Mouse (Mus musculus) hindbrain, embryonic 14.5 days (tissue): ENCODE measurements around the gene Srarp. TPM values are rescaled to one million over a fixed set of nuclear protein-coding genes. Genes with fewer than 3 reads are reported as not detected.

Experiments
- ATAC-seq: fragments of 200-750 bp; cut with Nextera tagmentation; 2 replicates; pipeline ENCODE4 v1.8.0; 2017; ENCODE audit warnings: moderate number of reproducible peaks, mild to moderate bottlenecking, moderate TSS enrichment, moderate library complexity; ENCODE audit not compliant: low FRiP score
- DNase-seq: peaks from one replicate; pipeline ENCODE4 v3.0.0-alpha.2; 2015; ENCODE audit warnings: low spot score
- H3K27ac ChIP-seq: fragments of 300-500 bp; sonication (generic); 2 replicates; pipeline ENCODE4 v1.5.1; 2014; ENCODE audit warnings: mild to moderate bottlenecking, moderate library complexity
- H3K27me3 ChIP-seq: fragments of 300-500 bp; sonication (generic); 2 replicates; pipeline ENCODE4 v1.6.1; 2014; ENCODE audit warnings: mild to moderate bottlenecking, low read length, mixed read lengths; ENCODE audit not compliant: control insufficient read depth, insufficient read depth
- H3K36me3 ChIP-seq: fragments of 300-500 bp; sonication (generic); replicated peaks from 2 replicates; pipeline ENCODE4 v1.6.1; 2014; ENCODE audit not compliant: control insufficient read depth, insufficient read depth
- H3K4me1 ChIP-seq: fragments of 300-500 bp; sonication (generic); replicated peaks from 2 replicates; pipeline ENCODE4 v1.6.1; 2014; ENCODE audit warnings: antibody characterized with exemption, low read length, mixed read lengths; ENCODE audit not compliant: control insufficient read depth, insufficient read depth
- H3K4me2 ChIP-seq: fragments of 300-500 bp; sonication (generic); replicated peaks from 2 replicates; pipeline ENCODE4 v1.6.1; 2014; ENCODE audit warnings: mild to moderate bottlenecking, moderate library complexity
- H3K4me3 ChIP-seq: fragments of 300-500 bp; sonication (generic); replicated peaks from 2 replicates; pipeline ENCODE4 v1.5.1; 2014; ENCODE audit warnings: mild to moderate bottlenecking, low read length
- H3K9ac ChIP-seq: fragments of 300-500 bp; sonication (generic); 2 replicates; pipeline ENCODE4 v1.6.1; 2014
- H3K9me3 ChIP-seq: fragments of 300-500 bp; sonication (generic); 2 replicates; pipeline ENCODE4 v1.6.1; 2016; ENCODE audit warnings: low read length; ENCODE audit not compliant: control insufficient read depth
- WGBS: fragments of 180-500 bp; shearing (Covaris S2); extraction: QIAGEN DNeasy Blood & Tissue Kit; methylation state at CpG from one replicate; pipeline ENCODE4 v1.1.7; 2014; 5-methylcytosine and 5-hydroxymethylcytosine counted together
- polyA plus RNA-seq: library from polyadenylated mRNA; unstranded; fragments of >200 nt; fragmentation: Nextera tagmentation; extraction: Ambion mirVana; gene quantifications from 2 replicates; pipeline ENCODE4 v1.2.1, GENCODE M21; 2014

Srarp gene
- polyA plus RNA-seq: 0.29 TPM in 1 of 2 replicates, not detected in the other

GRCm38 (mm10) chr4:141435974-141436373 is at the start of gene Srarp:
Srarp (minus strand) TSS chr4:141436105.
- Histone ChIP-seq H3K9me3 (no peaks in the 10 kb centered on the region), H3K27me3 (no peaks in the 10 kb centered on the region), H3K9ac (no peak within 1 kb of the TSS), H3K36me3 (no peaks in the 10 kb centered on the region), H3K4me1 (no peaks in the 10 kb centered on the region), H3K27ac (no peak within 1 kb of the TSS), H3K4me3 (no peak within 1 kb of the TSS), H3K4me2 (no peak within 1 kb of the TSS)
- ATAC-seq (no peak), DNase-seq (no peak)
- WGBS: 92% methylated on average over 1 of the region's 1 CpGs

GRCm38 (mm10) chr4:141484071-141484470 is 48.2 kb upstream of the Srarp start:
- DNase-seq: no peak
- no peak for ATAC-seq
- WGBS: 90% methylated on average over 11 of the region's 11 CpGs
- peaks cover 100% of the 10 kb centered on the region for H3K36me3 ChIP-seq
- H3K9ac ChIP-seq: no peak overlapping the region
- no peaks in the 10 kb centered on the region for H3K27me3 ChIP-seq
- no peak overlapping the region for H3K4me3 ChIP-seq
- no peaks in the 10 kb centered on the region for H3K9me3 ChIP-seq
- H3K4me2 ChIP-seq: no peak overlapping the region
- H3K27ac ChIP-seq: no peak overlapping the region
- no peaks in the 10 kb centered on the region for H3K4me1 ChIP-seq

- H3K9me3 ChIP-seq: no peaks in the 10 kb centered on the region
- no peak overlapping the region for H3K4me2 ChIP-seq
- H3K4me3 ChIP-seq: no peak overlapping the region
- no peak overlapping the region; the same call in 1 of the 2 replicates for H3K27ac ChIP-seq
- ATAC-seq: no peak
- peaks cover 100% of the 10 kb centered on the region for H3K36me3 ChIP-seq
- H3K9ac ChIP-seq: no peak overlapping the region
- no peaks in the 10 kb centered on the region for H3K27me3 ChIP-seq
- H3K4me1 ChIP-seq: no peaks in the 10 kb centered on the region
- DNase-seq: no peak
- WGBS: 91% methylated on average over 8 of the region's 8 CpGs
Measured at GRCm38 (mm10) chr4:141479411-141479810, 43.5 kb upstream of the Srarp start.

GRCm38 (mm10) chr4:141478794-141479193 is 42.9 kb upstream of the Srarp start:
- no peak overlapping the region for H3K4me3 ChIP-seq
- no peaks in the 10 kb centered on the region for H3K9me3 ChIP-seq
- H3K9ac ChIP-seq: no peak overlapping the region
- DNase-seq (no peak), ATAC-seq (no peak)
- no peaks in the 10 kb centered on the region for H3K27me3 ChIP-seq
- 94% methylated on average over 32 of the region's 32 CpGs for WGBS
- peaks cover 100% of the 10 kb centered on the region for H3K36me3 ChIP-seq
- peak overlapping the region; percentile 64 for H3K27ac ChIP-seq
- H3K4me2 ChIP-seq: no peak overlapping the region
- H3K4me1 ChIP-seq: no peaks in the 10 kb centered on the region

GRCm38 (mm10) chr4:141478225-141478624 is 42.3 kb upstream of the Srarp start:
- Histone ChIP-seq H3K4me1 (no peaks in the 10 kb centered on the region), H3K4me2 (no peak overlapping the region), H3K9ac (no peak overlapping the region), H3K4me3 (no peak overlapping the region), H3K36me3 (peaks cover 100% of the 10 kb centered on the region), H3K27me3 (no peaks in the 10 kb centered on the region), H3K27ac (peak overlapping the region; percentile 64), H3K9me3 (no peaks in the 10 kb centered on the region)
- 75% methylated on average over 23 of the region's 23 CpGs for WGBS
- ATAC-seq (no peak), DNase-seq (no peak)

- 73% methylated on average over 16 of the region's 16 CpGs for WGBS
- DNase-seq (peak; percentile 73), ATAC-seq (peak; percentile 47; the same call in 1 of the 2 replicates)
- peaks cover 100% of the 10 kb centered on the region for H3K36me3 ChIP-seq
- H3K4me2 ChIP-seq: no peak overlapping the region
- no peaks in the 10 kb centered on the region for H3K4me1 ChIP-seq
- H3K27ac ChIP-seq: peak overlapping the region; percentile 64; the same call in 1 of the 2 replicates
- no peak overlapping the region for H3K9ac ChIP-seq
- H3K27me3 ChIP-seq: no peaks in the 10 kb centered on the region
- no peak overlapping the region for H3K4me3 ChIP-seq
- no peaks in the 10 kb centered on the region for H3K9me3 ChIP-seq
Measured at GRCm38 (mm10) chr4:141477681-141478102, 41.8 kb upstream of the Srarp start.

- 88% methylated on average over 19 of the region's 19 CpGs for WGBS
- H3K9me3 ChIP-seq: no peaks in the 10 kb centered on the region
- no peaks in the 10 kb centered on the region for H3K4me1 ChIP-seq
- no peaks in the 10 kb centered on the region for H3K27me3 ChIP-seq
- DNase-seq (no peak), ATAC-seq (no peak)
- no peak overlapping the region for H3K9ac ChIP-seq
- H3K36me3 ChIP-seq: peaks cover 100% of the 10 kb centered on the region
- H3K4me3 ChIP-seq: no peak overlapping the region
- H3K27ac ChIP-seq: no peak overlapping the region
- H3K4me2 ChIP-seq: no peak overlapping the region
Measured at GRCm38 (mm10) chr4:141474431-141474830, 38.5 kb upstream of the Srarp start.

- H3K4me1 ChIP-seq: no peaks in the 10 kb centered on the region
- ATAC-seq: no peak
- H3K4me3 ChIP-seq: no peak overlapping the region
- no peak for DNase-seq
- H3K27ac ChIP-seq: no peak overlapping the region
- H3K27me3 ChIP-seq: no peaks in the 10 kb centered on the region
- no peak overlapping the region for H3K9ac ChIP-seq
- 66% methylated on average over 32 of the region's 32 CpGs for WGBS
- H3K9me3 ChIP-seq: no peaks in the 10 kb centered on the region
- no peak overlapping the region for H3K4me2 ChIP-seq
- peaks cover 98% of the 10 kb centered on the region for H3K36me3 ChIP-seq
Measured at GRCm38 (mm10) chr4:141472641-141473321, 36.9 kb upstream of the Srarp start.

- ATAC-seq: no peak
- H3K27me3 ChIP-seq: no peaks in the 10 kb centered on the region
- H3K4me2 ChIP-seq: no peak overlapping the region
- H3K4me1 ChIP-seq: no peaks in the 10 kb centered on the region
- no peak overlapping the region for H3K27ac ChIP-seq
- no peaks in the 10 kb centered on the region for H3K9me3 ChIP-seq
- no peak for DNase-seq
- H3K36me3 ChIP-seq: peaks cover 98% of the 10 kb centered on the region
- no peak overlapping the region for H3K9ac ChIP-seq
- no peak overlapping the region for H3K4me3 ChIP-seq
- 97% methylated on average over 16 of the region's 16 CpGs for WGBS
Measured at GRCm38 (mm10) chr4:141471491-141471890, 35.6 kb upstream of the Srarp start.
